Mouse (Mus musculus) pancreas, adult 10 weeks (tissue): Measurements from ENCODE around the gene Trpm6. TPM values are rescaled to one million over a fixed set of nuclear protein-coding genes. Genes with fewer than 3 reads are reported as not detected.

Experiments used
- polyA plus RNA-seq: library from polyadenylated mRNA; stranded (reverse); fragments of 350-450 nt; fragmentation: Illumina TruSeq; extraction: RNeasy Lipid Tissue Mini Kit (QIAGEN cat#74804); gene quantifications from one replicate; pipeline ENCODE4 v1.2.3, GENCODE M21; 2015; ENCODE audit warnings: low read depth, low replicate concordance; ENCODE audit not compliant: insufficient read depth

The Trpm6 gene
- polyA plus RNA-seq, result 0.50 TPM

GRCm38 (mm10) chr19:18749598-18750339, at the start of gene Trpm6:
Gene Trpm6, plus strand, starts transcription at chr19:18749983.

GRCm38 (mm10) chr19:18712866-18713300, 36.9 kb upstream of the Trpm6 start, which contains the start of gene D030056L22Rik:
Gene D030056L22Rik, plus strand, starts transcription at chr19:18713193.

Other genes starting within 250 kb of the Trpm6 start
- gene Ostf1, start 118.2 kb upstream of the Trpm6 start, polyA plus RNA-seq, result 11.4 TPM
- gene Nmrk1, start 118.0 kb upstream of the Trpm6 start, polyA plus RNA-seq, result 2.2 TPM
- 1.9 TPM for gene Carnmt1, start 79.2 kb upstream of the Trpm6 start, polyA plus RNA-seq
- gene D030056L22Rik, start 36.8 kb upstream of the Trpm6 start, polyA plus RNA-seq, result 4.1 TPM